In genomic region chr7:19923354-19923753, GRCm38 (mm10) we compare ENCODE assay signal across 27 mouse cellular contexts. TPM values are rescaled to one million over a fixed set of nuclear protein-coding genes. Genes with fewer than 3 reads are reported as not detected.
A peak's percentile ranks its signal among the peaks of the same experiment; 100 is the strongest.
DNase-seq lines count a peak whose midpoint lies in the region; ATAC-seq and TF ChIP-seq lines count a peak whose summit lies in the region.
"Had no signal": no experiment of that assay in that cellular context is flagged by ENCODE, and none has a peak within 500 bp of the region (broad histone marks: within the 10 kb centered on the region; RNA-seq: fewer than 3 reads in every experiment).

No protein-coding gene starts in this region.

- peaks cover 2% of the 10 kb centered on the region; the same call in 1 of the 2 replicates for H3K36me3 ChIP-seq in macrophage (ENCODE audit: inconsistent target)
- no peaks in the 10 kb centered on the region for H3K36me3 ChIP-seq in hindbrain, postnatal 0 days (ENCODE audit: insufficient read depth, low read length)
- H3K36me3 ChIP-seq: midbrain, embryonic 15.5 days; neural tube, embryonic 15.5 days had no signal

- H3K4me2 ChIP-seq in hindbrain, postnatal 0 days (ENCODE audit: low read depth, low read length): no peak overlapping the region
- H3K4me2 ChIP-seq: embryonic facial prominence, embryonic 12.5 days; liver, embryonic 11.5 days; midbrain, embryonic 15.5 days had no signal

- H3K4me1 ChIP-seq in hindbrain, postnatal 0 days (ENCODE audit: insufficient read depth, low read length): no peaks in the 10 kb centered on the region

- H3K4me3 ChIP-seq in macrophage (ENCODE audit: inconsistent target): no peak overlapping the region
- no peak overlapping the region for H3K4me3 ChIP-seq in hindbrain, postnatal 0 days (ENCODE audit: low read length)
- H3K4me3 ChIP-seq: embryonic facial prominence, embryonic 12.5 days; erythroblast, embryonic 14.5 days; midbrain, embryonic 15.5 days; myocyte; neural tube, embryonic 15.5 days had no signal

- no peaks in the 10 kb centered on the region for H3K9me3 ChIP-seq in hindbrain, postnatal 0 days (ENCODE audit: low read length)
- H3K9me3 ChIP-seq: embryonic facial prominence, embryonic 12.5 days; midbrain, embryonic 15.5 days; neural tube, embryonic 15.5 days had no signal

- peaks cover 21% of the 10 kb centered on the region for H3K79me2 ChIP-seq in macrophage (ENCODE audit: inconsistent target)

- WGBS in macrophage (ENCODE audit: missing documents): 17% methylated on average over 2 of the region's 2 CpGs
- 45% methylated on average over 2 of the region's 2 CpGs for WGBS in hindbrain, postnatal 0 days

- DNase-seq in A20 (ENCODE audit: low read depth, low spot score): peak; percentile 30
- peak; percentile 43 for DNase-seq in CD4-positive helper T cell, adult 2 months (ENCODE audit: low read depth, low spot score)
- DNase-seq in thymus, postnatal 14 days: peak; percentile 69
- DNase-seq in cerebellum, adult 11 months: no peak
- DNase-seq in cerebellum, postnatal 14 days: no peak
- no peak for DNase-seq in hindbrain, postnatal 0 days (ENCODE audit: low spot score)
- DNase-seq: cerebellum, adult 9-10 months; gastrocnemius, postnatal 36 days; right cerebral cortex, postnatal 14 days had no signal

- no peaks in the 10 kb centered on the region for H3K27me3 ChIP-seq in hindbrain, postnatal 0 days (ENCODE audit: insufficient read depth, low read length)
- H3K27me3 ChIP-seq: embryonic facial prominence, embryonic 12.5 days; midbrain, embryonic 15.5 days; neural tube, embryonic 15.5 days had no signal

- 0 out of 2 replicates have a peak overlapping the region, but pooled peaks have one; percentile 1 for H3K27ac ChIP-seq in macrophage
- H3K27ac ChIP-seq in hindbrain, postnatal 0 days: no peak overlapping the region
- H3K27ac ChIP-seq: embryonic facial prominence, embryonic 12.5 days; hindbrain, embryonic 14.5 days; midbrain, embryonic 15.5 days; neural tube, embryonic 15.5 days; stomach, postnatal 0 days had no signal

- H3K9ac ChIP-seq in hindbrain, postnatal 0 days (replicated peaks; ENCODE audit: low read length): no peak overlapping the region
- H3K9ac ChIP-seq: embryonic facial prominence, embryonic 12.5 days; hindbrain, embryonic 14.5 days; midbrain, embryonic 15.5 days; neural tube, embryonic 15.5 days had no signal

- no peak for ATAC-seq in hindbrain, postnatal 0 days
- ATAC-seq: forebrain, embryonic 14.5 days; intestine, postnatal 0 days; midbrain, embryonic 15.5 days had no signal

- no peak for TF ChIP-seq CTCF in hindbrain, postnatal 0 days (IDR thresholded peaks at IDR 0.05; ENCODE audit: low read depth)

RNA-seq across cellular contexts. Expression of gene Pvr, which starts 2.4 kb away (rescaled TPM):
- 100 to 1,000 TPM in 15 of 26 experiments, 10 to 100 TPM in 11; 70.6 to 801 (median 163) TPM for total RNA-seq in macrophage (2018; cell fraction: chromatin; rRNA removed)
- total RNA-seq in macrophage (2018; cell fraction: cytosol; rRNA removed): 100 to 1,000 TPM in 4 of 26 experiments, 10 to 100 TPM in 22; 15.3 to 148 (median 25.5) TPM
- total RNA-seq in macrophage (2018; cell fraction: nucleus; rRNA removed): 100 to 1,000 TPM in 17 of 26 experiments, 10 to 100 TPM in 9; 61.1 to 619 (median 117) TPM
- polyA plus RNA-seq in macrophage (2018): 13.0 to 22.9 TPM (median 22.5 TPM) in 3 replicates
- total RNA-seq in hindbrain, postnatal 0 days (2014; rRNA removed): 9.2 and 11.7 TPM in 2 replicates
- polyA plus RNA-seq in hindbrain, postnatal 0 days (2015; fragmentation: Nextera tagmentation; extraction: Ambion mirVana): 6.1 and 7.0 TPM in 2 replicates
- total RNA-seq: MEL had no signal

RNA-seq across cellular contexts. Expression of gene Igsf23, which starts 27.2 kb away (rescaled TPM):
- total RNA-seq in macrophage (2018; cell fraction: chromatin; rRNA removed): not detected
- total RNA-seq in macrophage (2018; cell fraction: cytosol; rRNA removed): under 1 TPM in 4 of 26 experiments, not detected in 22; 0.05 to 0.10 (median 0.07) TPM
- not detected for total RNA-seq in macrophage (2018; cell fraction: nucleus; rRNA removed)
- polyA plus RNA-seq in macrophage (2018): not detected in 3 replicates
- total RNA-seq in hindbrain, postnatal 0 days (2014; rRNA removed): not detected in 2 replicates
- not detected in 2 replicates for polyA plus RNA-seq in hindbrain, postnatal 0 days (2015; fragmentation: Nextera tagmentation; extraction: Ambion mirVana)
- total RNA-seq: gastrocnemius, postnatal 36 days; layer of hippocampus, postnatal 14 days had no signal
- polyA plus RNA-seq: embryonic facial prominence, embryonic 12.5 days; erythroblast, embryonic 14.5 days; forebrain, embryonic 14.5 days; hindbrain, embryonic 14.5 days; midbrain, embryonic 15.5 days had no signal

RNA-seq across cellular contexts. Expression of gene Ceacam19, which starts 35.6 kb away (rescaled TPM):
- total RNA-seq in macrophage (2018; cell fraction: chromatin; rRNA removed): under 1 TPM in 10 of 26 experiments, not detected in 16; 0.18 to 0.30 (median 0.22) TPM
- total RNA-seq in macrophage (2018; cell fraction: cytosol; rRNA removed): under 1 TPM in 25 of 26 experiments, not detected in 1; 0.05 to 0.69 (median 0.23) TPM
- under 1 TPM in 16 of 26 experiments, not detected in 10; 0.17 to 0.87 (median 0.36) TPM for total RNA-seq in macrophage (2018; cell fraction: nucleus; rRNA removed)
- polyA plus RNA-seq in macrophage (2018): 0.23 TPM in 2 of 3 replicates, not detected in the other
- not detected in 2 replicates for total RNA-seq in hindbrain, postnatal 0 days (2014; rRNA removed)
- not detected in 2 replicates for polyA plus RNA-seq in hindbrain, postnatal 0 days (2015; fragmentation: Nextera tagmentation; extraction: Ambion mirVana)
- total RNA-seq: gastrocnemius, postnatal 36 days; heart, postnatal 25 days; layer of hippocampus, postnatal 14 days had no signal
- polyA plus RNA-seq: CD4-positive, CD25-positive, alpha-beta regulatory T cell, adult 4 months; embryonic facial prominence, embryonic 12.5 days; erythroblast, embryonic 14.5 days; forebrain, embryonic 14.5 days; heart, embryonic 11.5 days; hindbrain, embryonic 14.5 days; intestine, postnatal 0 days; kidney, embryonic 16.5 days; limb, embryonic 11.5 days; liver, embryonic 11.5 days; midbrain, embryonic 15.5 days; neural tube, embryonic 15.5 days had no signal

RNA-seq across cellular contexts. Expression of gene Ceacam20, which starts 41.9 kb away (rescaled TPM):
- total RNA-seq in macrophage (2018; cell fraction: chromatin; rRNA removed): not detected
- total RNA-seq in macrophage (2018; cell fraction: cytosol; rRNA removed): not detected
- not detected for total RNA-seq in macrophage (2018; cell fraction: nucleus; rRNA removed)
- not detected in 3 replicates for polyA plus RNA-seq in macrophage (2018)
- total RNA-seq in hindbrain, postnatal 0 days (2014; rRNA removed): not detected in 2 replicates
- polyA plus RNA-seq in hindbrain, postnatal 0 days (2015; fragmentation: Nextera tagmentation; extraction: Ambion mirVana): not detected in 2 replicates
- total RNA-seq: gastrocnemius, postnatal 36 days; heart, postnatal 25 days; layer of hippocampus, postnatal 14 days; MEL had no signal
- polyA plus RNA-seq: CD4-positive, CD25-positive, alpha-beta regulatory T cell, adult 4 months; embryonic facial prominence, embryonic 12.5 days; erythroblast, embryonic 14.5 days; forebrain, embryonic 14.5 days; heart, embryonic 11.5 days; hindbrain, embryonic 14.5 days; kidney, embryonic 16.5 days; limb, embryonic 11.5 days; liver, embryonic 11.5 days; midbrain, embryonic 15.5 days; myocyte; neural tube, embryonic 15.5 days; stomach, postnatal 0 days had no signal

Comparison
In these comparisons a context has a peak if more than half of its experiments do, and no peak if none do; other contexts are left out.
1. DNase-seq: peak in A20 (single experiment), CD4-positive helper T cell, adult 2 months (single experiment) and thymus, postnatal 14 days (single experiment); none in cerebellum, adult 11 months (single experiment), cerebellum, postnatal 14 days (0 of 2) and hindbrain, postnatal 0 days (single experiment).